Mouse (Mus musculus): ENCODE data around the gene Mfsd12. TPM values are rescaled to one million over a fixed set of nuclear protein-coding genes. Genes with fewer than 3 reads are reported as not detected.
A peak's percentile ranks its signal among the peaks of the same experiment; 100 is the strongest.

The Mfsd12 gene
- total and polyA plus RNA-seq, 3 experiments = 5.2 to 9.5 (median 7.4) TPM

GRCm38 (mm10) chr10:81378553-81379182, 21.4 kb downstream of the Mfsd12 start (continued):
- peak; percentile 87 for TF ChIP-seq MAZ (IDR thresholded peaks at IDR 0.05; ENCODE audit: low read depth, low read length)
- TF ChIP-seq MXI1 (IDR thresholded peaks at IDR 0.05; ENCODE audit: low read depth, low read length) = peak; percentile 95
- TF ChIP-seq UBTF (IDR thresholded peaks at IDR 0.05; ENCODE audit: low read depth, low read length) = no peak
- TF ChIP-seq HCFC1 (IDR thresholded peaks at IDR 0.05; ENCODE audit: low read depth, low read length) = peak; percentile 77
- TF ChIP-seq ELF1 (IDR thresholded peaks at IDR 0.05; ENCODE audit: low read depth, low read length) = peak; percentile 95
- 0 out of 2 replicates have a peak, but pooled peaks have one; percentile 38 for TF ChIP-seq POLR2AphosphoS2 (IDR thresholded peaks at IDR 0.05; ENCODE audit: low read depth, low read length)
- no peak for TF ChIP-seq GABPA (IDR thresholded peaks at IDR 0.05; ENCODE audit: insufficient replicate concordance, low read depth, low read length)
- no peak for TF ChIP-seq ZC3H11A (IDR thresholded peaks at IDR 0.05; ENCODE audit: low read depth, low read length)
- TF ChIP-seq EP300 (IDR thresholded peaks at IDR 0.05; ENCODE audit: low read length) = no peak
- TF ChIP-seq MAX (IDR thresholded peaks at IDR 0.05; ENCODE audit: low read length) = peak; percentile 59; the same call in 1 of the 2 replicates
- TF ChIP-seq NELFE (IDR thresholded peaks at IDR 0.05; ENCODE audit: low read depth, low read length) = peak; percentile 39
- no peak for TF ChIP-seq JUND (conservative IDR thresholded peaks at IDR 0.05; ENCODE audit: low read depth, low read length)
- no peak for TF ChIP-seq RCOR1 (conservative IDR thresholded peaks at IDR 0.05; ENCODE audit: low read depth, low read length)
- no peak for TF ChIP-seq JUN (IDR thresholded peaks at IDR 0.05; ENCODE audit: insufficient read depth, low read depth, low read length)
- TF ChIP-seq MYC (IDR thresholded peaks at IDR 0.05; ENCODE audit: low read depth, low read length) = 0 out of 2 replicates have a peak, but pooled peaks have one; percentile 12
- no peak for TF ChIP-seq MAFK (IDR thresholded peaks at IDR 0.05; ENCODE audit: insufficient replicate concordance, low read length)
- no peak for TF ChIP-seq CTCF (conservative IDR thresholded peaks at IDR 0.05 in 1 of 2, IDR thresholded peaks at IDR 0.05 in 1 of 2; ENCODE audit: low read depth in 2 of 2, low read length in 2 of 2)
- no peak for TF ChIP-seq ZNF384 (IDR thresholded peaks at IDR 0.05; ENCODE audit: low read depth, low read length)
- peak; percentile 90; the same call in 1 of the 2 replicates for TF ChIP-seq SIN3A (IDR thresholded peaks at IDR 0.05; ENCODE audit: low read length)
- TF ChIP-seq SMC3 (IDR thresholded peaks at IDR 0.05; ENCODE audit: low read depth, low read length) = no peak
- no peak for TF ChIP-seq ZKSCAN1 (IDR thresholded peaks at IDR 0.05; ENCODE audit: borderline replicate concordance, low read depth, low read length)

- TF ChIP-seq E2F4 (IDR thresholded peaks at IDR 0.05; ENCODE audit: insufficient replicate concordance, low read depth, low read length) (no peak), ELF1 (IDR thresholded peaks at IDR 0.05; ENCODE audit: low read depth, low read length) (no peak), UBTF (IDR thresholded peaks at IDR 0.05; ENCODE audit: low read depth, low read length) (no peak), SMC3 (IDR thresholded peaks at IDR 0.05; ENCODE audit: low read depth, low read length) (no peak), IRF4 (IDR thresholded peaks at IDR 0.05; ENCODE audit: low read depth, low read length) (no peak), HCFC1 (IDR thresholded peaks at IDR 0.05; ENCODE audit: low read depth, low read length) (no peak), MAFK (IDR thresholded peaks at IDR 0.05; ENCODE audit: insufficient replicate concordance, low read length) (no peak), USF2 (conservative IDR thresholded peaks at IDR 0.05; ENCODE audit: low read depth, low read length) (no peak), TBP (conservative IDR thresholded peaks at IDR 0.05; ENCODE audit: low read depth, low read length) (no peak), SIN3A (IDR thresholded peaks at IDR 0.05; ENCODE audit: low read length) (no peak), PAX5 (IDR thresholded peaks at IDR 0.05; ENCODE audit: low read length) (no peak), JUN (IDR thresholded peaks at IDR 0.05; ENCODE audit: insufficient read depth, low read depth, low read length) (no peak)
- no peak for DNase-seq (ENCODE audit: extremely low read depth)
- peaks cover 4 to 30% of the 10 kb centered on the region in 2 experiments; a peak in 3 of 4 replicates for H3K4me1 ChIP-seq (ENCODE audit: control insufficient read depth in 1 of 2, insufficient read depth in 2 of 2)
- H3K27me3 ChIP-seq (replicated peaks) = no peaks in the 10 kb centered on the region
- H3K4me3 ChIP-seq (replicated peaks in 1 of 3; ENCODE audit: low read depth in 2 of 3, low read length in 2 of 3, poor library complexity in 1 of 3) = peak overlapping the region; percentile 53 to 90 (median 59)
- dilution Hi-C loops (cut with MboI; ENCODE audit: extremely low pct_ligation_motif_present, extremely low pct_unique_long_range_greater_than_20kb, low sequenced_read_pairs) = no loop called here
- in situ Hi-C loops (cut with MboI; ENCODE audit: low pct_ligation_motif_present, low pct_unique_long_range_greater_than_20kb, low sequenced_read_pairs) = no loop called here
- H3K27ac ChIP-seq (ENCODE audit: insufficient read depth, low read depth) = no peak overlapping the region
- peak overlapping the region; percentile 58 for H3K9ac ChIP-seq (ENCODE audit: insufficient read depth, low read depth)
- peaks cover 6 to 12% of the 10 kb centered on the region in 2 experiments for H3K36me3 ChIP-seq (replicated peaks in 1 of 2; ENCODE audit: control insufficient read depth in 1 of 2, insufficient read depth in 1 of 2, low read length in 1 of 2)
- H3K4me2 ChIP-seq (ENCODE audit: insufficient read depth, low read depth, poor library complexity, severe bottlenecking) = peak overlapping the region; percentile 47
- H3K9me3 ChIP-seq (replicated peaks; ENCODE audit: low read length) = no peaks in the 10 kb centered on the region
- peaks cover 31% of the 10 kb centered on the region for H3K79me2 ChIP-seq (replicated peaks; ENCODE audit: control insufficient read depth, extremely low read depth, insufficient read depth, poor library complexity, severe bottlenecking)
These were observed 21.9 kb downstream of the Mfsd12 start for GRCm38 (mm10) chr10:81379183-81379553.
